Mouse (Mus musculus): ENCODE measurements at regions not wholly inside any gene's neighbourhood (a gene's known extent, or its start where the extent isn't known, plus 50 kb on each side); places are given as distances from the start of the nearest gene placed in this dataset.

GRCm38 (mm10) chr2:50921002-50921401 lies 227.9 kb downstream of the Rnd3 start:
- no peak for DNase-seq

- no peak for DNase-seq
Measured at GRCm38 (mm10) chr2:50916323-50917221, 232.3 kb downstream of the Rnd3 start.

GRCm38 (mm10) chr2:50915149-50915548 lies 233.8 kb downstream of the Rnd3 start:
- no peak for DNase-seq

GRCm38 (mm10) chr2:50914176-50914575 lies 234.7 kb downstream of the Rnd3 start:
- DNase-seq = no peak

GRCm38 (mm10) chr2:50908762-50909161 lies 240.1 kb downstream of the Rnd3 start:
- no peak for DNase-seq

- no peak for DNase-seq
Measured at GRCm38 (mm10) chr2:50902701-50903100, 246.2 kb downstream of the Rnd3 start.

- no peak for DNase-seq
Measured at GRCm38 (mm10) chr2:50902220-50902619, 246.7 kb downstream of the Rnd3 start.

- no peak for DNase-seq
Measured at GRCm38 (mm10) chr2:50888992-50889391, 259.9 kb downstream of the Rnd3 start.

- DNase-seq = no peak
Measured at GRCm38 (mm10) chr2:50887954-50888353, 261.0 kb downstream of the Rnd3 start.

GRCm38 (mm10) chr2:50885924-50886315 lies 263.0 kb downstream of the Rnd3 start:
- DNase-seq = no peak

- DNase-seq = no peak
Measured at GRCm38 (mm10) chr2:50885280-50885923, 263.5 kb downstream of the Rnd3 start.

- no peak for DNase-seq
Measured at GRCm38 (mm10) chr2:50881514-50882038, 267.3 kb downstream of the Rnd3 start.

GRCm38 (mm10) chr2:50880806-50881205 lies 268.1 kb downstream of the Rnd3 start:
- DNase-seq = no peak

GRCm38 (mm10) chr2:50877716-50878115 lies 271.2 kb downstream of the Rnd3 start:
- DNase-seq = no peak

- DNase-seq = no peak
Measured at GRCm38 (mm10) chr2:50875072-50875471, 273.8 kb downstream of the Rnd3 start.

GRCm38 (mm10) chr2:50853538-50854244 lies 295.2 kb downstream of the Rnd3 start:
- DNase-seq = no peak

GRCm38 (mm10) chr2:50852413-50852919 lies 296.4 kb downstream of the Rnd3 start:
- DNase-seq = no peak

GRCm38 (mm10) chr2:50850071-50850470 lies 298.8 kb downstream of the Rnd3 start:
- no peak for DNase-seq

GRCm38 (mm10) chr2:50841881-50842280 lies 307.0 kb downstream of the Rnd3 start:
- no peak for DNase-seq

- no peak for DNase-seq
Measured at GRCm38 (mm10) chr2:50835511-50836320, 313.2 kb downstream of the Rnd3 start.

GRCm38 (mm10) chr2:50833791-50834190 lies 315.1 kb downstream of the Rnd3 start:
- DNase-seq = no peak

GRCm38 (mm10) chr2:50832471-50832870 lies 316.4 kb downstream of the Rnd3 start:
- DNase-seq = no peak

All from thymus, adult 18-20 months (tissue).